Mouse (Mus musculus) urinary bladder, postnatal 25 days (tissue): ENCODE measurements around the gene Pygm.

Experiments
- DNase-seq: peaks from one replicate; pipeline ENCODE4 v3.0.0; 2022; ENCODE audit warnings: low spot score

Pygm gene

DNA sequence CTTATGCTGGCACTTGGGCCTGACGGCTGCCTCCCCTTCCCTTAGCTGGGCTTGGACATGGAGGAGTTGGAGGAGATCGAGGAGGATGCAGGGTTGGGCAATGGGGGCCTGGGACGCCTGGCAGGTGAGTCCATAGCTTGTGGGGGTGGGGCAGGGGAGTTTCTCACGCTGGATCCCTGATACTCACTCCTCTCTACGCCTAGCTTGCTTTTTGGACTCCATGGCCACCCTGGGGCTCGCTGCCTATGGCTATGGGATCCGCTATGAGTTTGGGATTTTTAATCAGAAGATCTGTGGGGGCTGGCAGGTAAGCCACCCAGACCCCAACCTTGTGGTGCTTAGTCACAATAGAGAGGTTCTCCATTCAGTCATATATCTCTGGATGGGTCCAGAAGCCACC lies 1.6 kb downstream of the Pygm start:
- no peak for DNase-seq

DNA sequence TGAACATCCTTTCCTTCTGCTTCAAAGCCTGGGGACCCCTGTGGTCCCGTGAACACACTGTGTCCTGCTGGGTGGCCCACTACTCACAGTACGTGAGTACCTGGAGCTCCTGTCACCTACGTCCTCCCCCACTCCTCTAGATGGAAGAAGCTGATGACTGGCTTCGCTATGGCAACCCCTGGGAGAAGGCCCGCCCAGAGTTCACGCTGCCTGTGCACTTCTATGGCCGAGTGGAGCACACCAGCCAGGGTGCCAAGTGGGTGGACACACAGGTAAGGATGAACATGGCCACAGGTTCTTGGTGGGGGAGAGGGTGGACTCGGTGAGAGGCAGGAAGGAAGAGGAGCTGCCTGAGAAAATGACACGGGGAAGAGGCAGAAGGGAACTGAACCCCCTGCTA lies 2.0 kb downstream of the Pygm start:
- DNase-seq = no peak

DNA sequence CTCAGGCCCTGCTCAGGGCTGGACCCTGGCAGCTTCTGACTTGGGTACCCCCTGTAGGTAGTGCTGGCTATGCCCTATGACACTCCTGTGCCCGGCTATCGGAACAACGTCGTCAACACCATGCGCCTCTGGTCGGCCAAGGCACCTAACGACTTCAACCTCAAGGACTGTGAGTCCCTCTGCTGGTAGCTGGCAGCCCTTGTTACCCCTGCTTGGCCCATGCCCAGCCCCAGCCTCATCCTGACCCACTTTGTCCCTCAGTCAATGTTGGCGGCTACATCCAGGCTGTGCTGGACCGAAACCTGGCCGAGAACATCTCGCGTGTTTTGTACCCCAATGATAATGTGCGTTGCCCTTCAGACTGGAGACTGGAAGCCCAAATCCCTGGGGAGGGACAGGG lies 3.8 kb downstream of the Pygm start:
- no peak for DNase-seq

DNA sequence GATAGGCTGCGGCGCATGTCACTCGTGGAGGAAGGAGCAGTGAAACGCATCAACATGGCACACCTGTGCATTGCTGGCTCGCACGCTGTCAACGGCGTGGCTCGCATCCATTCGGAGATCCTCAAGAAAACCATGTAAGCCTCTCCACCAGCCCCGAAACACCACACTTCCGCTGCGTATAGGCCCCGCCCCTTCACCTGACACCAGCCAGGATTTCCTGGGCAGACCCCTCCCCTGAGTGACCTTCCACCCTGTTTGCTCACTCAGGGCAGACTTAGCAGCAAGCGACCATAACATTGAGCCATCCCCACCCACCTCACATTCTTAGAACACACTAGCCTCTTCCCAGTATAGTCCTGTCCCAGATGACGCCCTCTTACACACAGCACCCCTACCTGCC lies 5.6 kb downstream of the Pygm start:
- no peak for DNase-seq

DNA sequence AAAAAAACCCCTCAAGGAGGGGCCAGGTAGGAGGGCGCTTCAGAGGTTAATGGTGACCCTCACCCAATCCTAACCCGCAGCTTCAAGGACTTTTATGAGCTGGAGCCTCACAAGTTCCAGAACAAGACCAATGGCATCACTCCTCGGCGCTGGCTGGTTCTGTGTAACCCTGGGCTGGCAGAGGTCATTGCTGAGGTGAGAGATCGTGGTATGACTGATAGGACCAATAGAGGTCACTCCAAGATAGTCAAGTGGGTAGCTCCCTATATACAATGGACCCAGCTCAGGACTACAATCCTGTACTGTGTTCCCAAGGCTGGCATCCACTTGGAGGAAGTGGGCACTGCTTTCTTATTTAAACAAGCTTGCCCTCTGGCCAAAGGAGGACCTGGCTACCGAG lies 6.1 kb downstream of the Pygm start:
- DNase-seq = no peak

DNA sequence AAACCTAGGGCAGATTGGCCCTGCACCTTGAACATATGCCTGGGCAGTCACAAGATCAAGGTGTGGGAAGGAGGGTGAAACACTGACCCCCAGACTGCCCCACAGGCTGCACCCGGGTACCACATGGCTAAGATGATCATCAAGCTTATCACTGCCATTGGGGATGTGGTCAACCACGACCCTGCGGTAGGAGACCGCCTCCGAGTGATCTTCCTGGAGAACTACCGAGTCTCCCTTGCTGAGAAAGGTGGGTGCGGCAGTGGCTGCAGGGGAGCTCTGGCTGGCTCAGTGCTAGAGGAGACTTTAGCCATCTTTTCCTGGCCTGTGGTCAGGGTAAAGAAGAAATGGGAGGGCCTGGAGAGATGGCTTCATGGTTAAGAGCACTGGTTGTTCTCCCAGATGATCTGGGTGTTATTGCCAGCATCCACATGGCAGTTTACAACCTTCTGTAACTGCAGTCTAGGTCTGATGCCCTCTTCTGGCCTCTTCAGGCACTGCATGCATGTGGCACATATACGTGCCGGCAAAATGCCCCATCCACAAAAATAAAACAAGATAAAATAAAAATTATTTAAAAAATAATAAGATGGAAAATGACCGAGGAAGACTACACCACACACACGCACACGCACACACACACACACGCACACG lies 8.7 kb downstream of the Pygm start:
- no peak for DNase-seq

DNA sequence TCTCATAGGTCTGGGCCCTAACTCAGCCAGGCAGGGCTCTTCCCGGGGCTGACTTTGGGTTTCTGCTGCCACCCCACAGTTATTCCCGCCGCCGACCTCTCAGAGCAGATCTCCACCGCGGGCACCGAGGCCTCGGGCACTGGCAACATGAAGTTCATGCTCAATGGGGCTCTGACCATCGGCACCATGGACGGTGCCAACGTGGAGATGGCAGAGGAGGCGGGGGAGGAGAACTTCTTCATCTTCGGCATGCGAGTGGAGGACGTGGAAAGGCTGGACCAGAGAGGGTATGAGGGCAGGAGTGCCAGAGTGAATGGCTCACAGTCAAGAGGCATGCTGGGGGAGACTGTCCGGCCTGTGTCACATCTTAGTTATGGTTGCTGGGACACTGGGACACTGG lies 9.4 kb downstream of the Pygm start:
- no peak for DNase-seq

DNA sequence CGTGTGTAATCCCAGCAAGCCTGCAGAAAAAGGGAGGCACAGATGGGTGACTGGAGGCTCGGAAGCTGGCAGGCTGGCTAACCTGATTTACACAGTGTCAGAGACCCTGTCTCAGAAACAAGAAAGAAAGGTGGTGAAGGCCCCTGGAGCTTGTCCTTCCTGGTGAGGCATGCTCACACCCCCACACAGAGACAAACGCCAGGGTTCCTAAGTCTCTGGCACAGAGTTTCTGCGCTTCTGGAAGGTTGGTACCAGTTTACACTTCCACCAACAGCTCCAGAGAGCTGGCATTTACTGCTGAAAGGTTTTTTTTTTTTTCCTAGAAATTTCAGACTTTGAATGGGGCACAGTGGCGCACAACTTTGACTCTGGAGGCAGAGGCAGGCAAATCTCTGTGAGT lies 12.0 kb downstream of the Pygm start:
- DNase-seq = no peak

DNA sequence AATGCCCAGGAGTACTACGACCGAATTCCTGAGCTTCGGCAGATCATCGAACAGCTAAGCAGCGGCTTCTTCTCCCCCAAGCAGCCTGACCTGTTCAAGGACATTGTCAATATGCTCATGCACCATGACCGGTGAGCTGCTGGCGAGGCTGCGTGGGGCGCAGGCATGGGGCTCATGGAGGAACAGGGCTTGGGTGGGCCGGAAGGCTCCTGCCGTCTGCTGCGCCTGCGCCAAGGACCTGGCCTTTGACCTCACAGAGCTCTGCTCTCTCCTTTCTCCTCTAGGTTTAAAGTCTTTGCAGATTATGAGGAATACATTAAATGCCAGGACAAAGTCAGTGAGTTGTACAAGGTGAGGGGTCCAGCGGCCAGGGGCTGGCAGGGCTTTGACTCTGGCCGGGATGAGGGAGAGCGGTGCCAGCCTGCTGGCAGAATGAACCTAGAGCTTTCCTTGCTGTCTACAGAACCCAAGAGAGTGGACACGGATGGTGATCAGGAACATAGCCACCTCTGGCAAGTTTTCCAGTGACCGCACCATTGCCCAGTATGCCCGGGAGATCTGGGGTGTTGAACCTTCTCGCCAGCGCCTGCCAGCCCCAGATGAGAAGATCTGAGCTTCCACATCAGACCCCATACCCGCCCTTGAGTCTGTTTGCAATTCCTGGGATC lies 13.5 kb downstream of the Pygm start:
- no peak for DNase-seq

DNA sequence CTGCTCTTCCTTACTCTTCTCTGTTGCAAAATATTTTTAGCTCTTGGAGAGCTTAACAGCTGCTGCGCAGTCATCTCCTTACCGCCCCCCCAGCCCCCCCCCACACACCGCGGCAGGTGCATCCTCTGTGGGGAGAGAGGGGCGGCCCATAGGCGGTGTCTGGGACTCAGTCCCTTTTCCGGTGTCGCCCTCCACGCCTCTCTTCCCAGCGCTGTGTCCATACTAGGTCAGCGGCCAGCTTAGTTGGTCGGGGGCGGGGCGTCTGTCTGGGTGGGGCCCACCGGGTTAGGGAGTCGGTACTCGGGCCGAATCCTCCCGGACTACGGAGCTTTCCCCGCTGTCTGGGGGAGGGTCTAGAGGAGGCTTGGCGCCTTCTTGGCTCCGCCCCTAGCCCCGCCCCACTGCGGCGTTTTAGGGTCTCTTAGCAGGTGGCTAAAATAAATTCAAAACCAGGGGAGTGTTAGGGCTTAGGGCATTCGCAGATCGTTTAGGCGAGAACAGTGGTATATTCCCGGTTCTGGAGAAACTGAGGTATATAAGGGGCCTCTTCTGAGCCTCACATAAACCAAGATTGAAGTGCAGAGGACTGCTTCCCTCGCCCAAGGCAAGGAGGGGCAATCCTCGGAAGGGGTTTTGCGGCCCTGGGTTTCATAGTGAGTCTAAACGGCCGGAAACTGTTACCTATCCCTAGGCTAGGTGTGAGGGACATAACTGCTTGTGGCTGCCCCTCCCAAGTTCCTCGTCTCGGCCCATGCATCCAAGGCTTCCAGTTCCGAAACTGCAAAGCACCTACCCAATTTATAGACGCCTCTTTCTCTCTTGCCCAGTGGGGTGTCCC lies 14.5 kb downstream of the Pygm start:
- DNase-seq = peak; percentile 55

DNA sequence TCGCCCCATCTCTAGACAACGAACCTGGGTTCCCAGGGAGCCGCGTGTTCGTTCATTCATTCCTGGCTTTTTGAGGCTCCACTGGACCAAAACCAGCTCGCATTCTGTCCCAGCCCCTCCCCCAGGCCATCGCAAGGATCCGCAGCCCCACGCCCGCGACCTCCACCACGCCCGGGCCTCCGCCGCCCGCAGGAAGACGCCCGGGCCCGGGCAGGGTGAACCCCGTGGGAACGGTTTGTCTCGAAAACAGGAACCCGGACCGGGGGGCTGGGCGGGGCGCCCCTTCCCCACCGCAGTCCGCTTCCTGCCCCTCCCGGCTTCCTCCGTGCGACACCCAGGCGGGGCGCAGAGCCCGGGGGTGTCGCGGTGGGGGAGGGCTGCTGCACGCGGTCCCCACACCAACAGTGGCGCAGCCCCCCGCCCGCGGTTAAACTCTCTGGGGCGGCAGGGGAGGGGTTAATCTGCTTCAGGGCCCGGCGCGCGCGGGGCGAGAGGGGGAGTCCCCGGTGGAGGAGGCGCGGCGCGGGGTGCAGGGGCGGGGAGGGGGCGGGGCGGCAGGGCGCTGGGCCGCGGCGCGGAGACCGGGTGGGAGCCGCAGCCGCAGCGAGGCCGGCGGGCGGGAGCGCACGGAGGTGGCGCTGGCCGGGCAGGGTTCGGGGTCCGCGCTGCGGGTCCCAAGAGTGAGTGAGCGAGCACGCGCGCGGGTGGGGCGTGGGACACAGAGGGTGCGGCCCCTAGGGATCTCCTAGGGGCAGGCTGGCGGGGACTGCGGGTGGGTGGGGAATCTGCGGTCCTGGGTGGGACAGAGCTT lies 15.3 kb downstream of the Pygm start, which contains the start of gene Rasgrp2:
Rasgrp2 (plus strand) TSS at position 56 of the 811 bp plus-strand sequence.
- DNase-seq = peak; percentile 40

DNA sequence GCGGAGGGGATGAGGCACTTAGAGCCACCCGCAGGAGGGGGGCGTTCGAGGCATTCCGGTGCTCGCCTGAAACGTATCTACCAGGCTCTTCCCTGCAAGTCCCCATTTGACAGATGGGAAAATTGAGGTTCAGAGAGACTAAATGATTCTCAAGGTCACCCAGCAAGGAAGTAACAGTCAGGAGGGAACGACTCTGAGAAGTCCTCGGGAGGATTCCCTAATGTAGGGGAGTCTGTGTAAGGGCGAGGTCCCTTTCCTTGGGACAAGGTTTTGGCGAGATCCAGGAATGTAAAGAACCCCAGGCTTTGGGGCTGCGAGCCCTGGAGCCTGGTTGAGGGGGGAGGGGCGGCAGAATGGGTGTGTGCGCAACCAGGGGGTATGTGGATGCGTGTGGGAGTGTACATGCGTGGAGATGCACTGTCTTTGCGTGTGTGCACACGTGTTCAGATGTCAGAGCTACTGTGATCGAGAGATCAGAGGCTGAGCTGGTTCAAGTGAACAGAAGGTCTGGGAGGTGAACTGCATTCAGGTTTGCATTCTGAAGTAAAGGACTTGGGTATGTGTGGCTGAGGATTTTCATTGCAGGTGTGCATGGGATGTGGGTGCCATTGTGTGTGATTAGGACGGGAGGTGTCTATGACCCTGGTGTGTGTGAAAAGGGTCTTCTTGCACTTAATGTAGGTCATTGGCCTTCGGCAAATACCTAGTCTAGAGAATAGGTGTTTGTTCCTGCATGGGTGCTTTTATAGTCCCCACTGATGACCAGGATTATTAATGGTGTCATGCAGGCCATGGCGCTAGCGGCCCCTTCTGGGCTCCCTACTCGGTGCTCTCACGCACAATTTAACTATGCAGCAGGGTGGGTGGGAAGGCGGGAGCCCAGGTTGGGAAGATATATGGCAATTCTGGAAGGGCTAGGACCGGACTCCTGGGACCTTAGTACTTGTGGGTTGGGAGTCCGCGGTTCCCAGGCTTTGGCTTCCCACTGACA lies 16.2 kb downstream of the Pygm start:
- DNase-seq = no peak

DNA sequence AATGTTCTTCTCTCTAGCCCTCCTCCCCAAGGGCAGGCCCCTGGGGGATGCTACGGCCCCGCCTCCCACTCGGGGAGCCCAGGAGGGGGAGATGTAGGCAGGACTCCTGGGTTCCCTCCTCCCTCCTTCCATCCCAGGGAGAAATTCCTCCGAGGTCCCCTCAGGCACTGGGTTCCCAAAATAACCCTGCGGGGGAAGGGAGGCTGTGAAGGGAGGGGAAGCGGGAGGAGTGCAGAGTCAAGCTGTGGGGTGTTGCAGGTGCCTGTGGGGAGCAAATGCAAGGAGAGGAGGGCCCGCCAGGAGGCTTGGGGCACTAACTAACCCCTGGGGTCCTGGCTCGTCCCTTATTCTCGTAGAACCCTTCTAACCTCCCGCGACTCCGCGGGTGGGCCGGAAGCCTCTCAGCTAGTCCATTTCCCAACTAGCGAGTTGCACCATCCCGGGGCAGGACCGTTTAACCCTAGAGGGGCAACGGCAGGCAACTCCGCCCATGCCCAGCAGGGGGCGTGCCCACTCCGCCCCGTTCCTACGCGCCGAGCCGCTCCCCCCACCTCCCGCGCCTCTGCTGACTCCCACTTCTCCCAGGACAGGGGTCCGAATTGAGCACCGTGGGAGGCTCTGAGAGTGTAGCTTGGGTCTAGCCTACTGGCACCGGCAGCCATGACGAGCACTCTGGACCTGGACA lies 17.1 kb downstream of the Pygm start:
- peak; percentile 78 for DNase-seq

DNA sequence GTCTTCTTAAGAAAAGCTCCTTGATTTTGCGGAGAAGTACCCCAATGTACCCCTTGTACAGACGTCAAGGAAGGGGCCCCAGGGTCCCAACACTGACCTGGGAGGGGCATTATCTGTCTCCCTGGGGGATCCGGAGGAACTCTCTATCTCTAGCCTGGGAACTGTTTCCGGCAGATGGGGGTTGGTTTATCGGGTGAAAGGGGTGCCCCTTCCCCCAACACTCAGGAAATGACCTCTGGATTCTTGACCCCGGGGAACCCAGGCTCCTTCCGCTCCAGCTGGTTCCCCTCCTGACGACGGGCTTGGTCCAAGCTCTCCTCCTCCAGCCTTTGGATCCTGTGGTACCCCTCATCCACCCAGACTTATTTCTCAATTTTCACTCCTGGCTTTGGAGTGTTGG lies 17.8 kb downstream of the Pygm start:
- DNase-seq = no peak

DNA sequence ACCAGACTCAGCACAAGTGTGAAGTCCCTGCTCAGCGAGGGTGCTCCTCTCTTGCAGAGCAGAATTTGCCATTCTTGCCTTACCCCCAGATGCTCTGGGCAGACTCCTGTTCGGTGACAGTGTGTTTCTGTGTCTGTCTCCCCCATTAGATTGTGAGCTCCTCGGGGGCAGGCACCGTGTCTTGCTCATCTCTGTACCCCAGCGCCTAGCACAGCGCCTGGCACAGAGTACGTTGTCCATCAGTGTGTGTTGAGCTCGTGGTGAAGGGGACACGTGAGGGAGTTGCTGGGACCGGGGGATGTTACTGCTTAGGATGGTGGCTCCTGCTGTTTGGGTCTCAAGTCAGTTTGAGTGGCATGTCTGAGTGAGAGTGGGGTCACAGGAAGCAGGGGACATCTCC lies 19.7 kb downstream of the Pygm start:
- DNase-seq = no peak

DNA sequence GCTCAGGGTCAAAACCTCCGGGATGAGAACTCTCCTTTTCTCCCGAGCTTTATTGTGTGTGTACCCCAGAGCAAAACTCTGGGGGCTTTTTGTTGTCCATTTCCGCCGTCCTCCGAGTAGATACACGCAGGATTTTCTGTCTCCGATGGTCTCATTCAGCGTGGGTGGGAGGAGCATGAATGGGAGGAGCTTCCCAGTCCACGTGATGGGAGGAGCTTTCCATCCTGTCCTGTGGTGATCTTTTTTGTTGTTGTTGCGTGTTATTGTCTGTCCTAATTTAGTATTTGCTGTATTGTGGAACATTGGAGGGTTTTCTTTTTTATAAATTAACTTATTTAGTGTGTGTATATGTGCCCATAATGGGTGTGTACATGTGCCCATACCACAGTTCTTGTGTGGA lies 21.2 kb downstream of the Pygm start:
- no peak for DNase-seq

DNA sequence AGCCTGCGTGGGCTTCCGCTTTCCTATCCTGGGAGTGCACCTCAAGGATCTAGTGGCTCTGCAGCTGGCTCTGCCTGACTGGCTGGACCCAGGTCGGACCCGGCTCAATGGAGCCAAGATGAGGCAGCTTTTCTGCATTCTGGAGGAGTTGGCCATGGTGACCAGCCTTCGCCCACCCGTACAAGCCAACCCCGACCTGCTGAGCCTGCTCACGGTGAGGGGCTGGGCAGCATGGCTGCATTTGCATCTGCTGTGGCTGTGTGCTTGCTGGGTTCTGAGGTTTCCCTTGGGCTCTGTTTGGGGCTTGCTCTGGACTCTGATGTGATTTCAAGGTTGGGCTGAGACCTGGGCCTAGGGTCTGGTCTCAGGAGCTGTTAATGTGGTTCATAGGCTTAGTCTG lies 22.9 kb downstream of the Pygm start:
- DNase-seq = no peak

DNA sequence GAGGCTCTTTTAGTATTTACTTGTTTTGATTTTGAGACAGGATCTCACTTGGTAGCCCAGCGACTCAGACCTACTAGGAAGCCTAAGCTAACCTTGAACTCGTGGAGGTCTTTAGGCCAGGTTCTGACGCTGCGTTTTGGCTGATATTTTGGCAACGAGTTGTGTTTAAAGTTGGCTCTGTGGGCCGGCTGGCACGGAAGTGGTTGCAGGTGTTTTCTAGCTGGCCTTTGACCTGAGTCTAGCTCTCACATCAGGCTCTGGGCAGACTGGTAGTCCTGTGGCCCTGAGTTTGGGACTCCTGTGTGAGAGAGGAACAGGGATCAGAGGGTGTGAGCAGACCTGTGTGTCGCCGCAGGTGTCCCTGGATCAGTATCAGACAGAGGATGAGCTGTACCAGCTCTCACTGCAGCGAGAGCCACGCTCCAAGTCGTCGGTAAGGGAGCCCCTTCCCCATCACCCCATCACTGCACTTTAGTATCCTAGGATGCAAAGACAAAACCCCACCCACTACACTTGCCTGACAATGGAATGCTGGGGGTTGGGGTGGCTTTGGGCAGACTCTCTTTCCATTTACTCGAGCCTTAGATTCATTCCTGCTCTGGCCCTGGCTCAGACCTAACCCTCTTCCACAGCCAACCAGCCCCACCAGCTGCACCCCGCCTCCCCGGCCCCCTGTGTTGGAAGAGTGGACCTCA lies 23.8 kb downstream of the Pygm start:
- DNase-seq = no peak

DNA sequence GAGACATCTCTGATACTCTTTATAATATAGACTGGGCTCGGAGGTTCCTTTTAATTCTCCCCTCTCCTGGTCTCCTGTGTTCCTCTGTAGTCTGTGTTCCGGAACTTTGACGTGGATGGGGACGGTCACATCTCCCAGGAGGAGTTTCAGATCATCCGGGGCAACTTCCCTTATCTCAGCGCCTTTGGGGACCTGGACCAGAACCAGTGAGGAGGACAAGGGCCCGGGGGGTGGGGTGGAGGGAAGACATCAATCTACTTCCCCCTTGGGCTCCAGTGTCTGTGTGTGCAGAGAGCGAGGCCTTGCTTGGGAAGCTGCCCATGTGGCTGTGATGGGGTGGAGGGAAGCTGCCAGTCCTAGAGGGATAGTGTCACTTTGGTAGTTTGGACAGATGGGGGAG lies 24.6 kb downstream of the Pygm start:
- DNase-seq = no peak

DNA sequence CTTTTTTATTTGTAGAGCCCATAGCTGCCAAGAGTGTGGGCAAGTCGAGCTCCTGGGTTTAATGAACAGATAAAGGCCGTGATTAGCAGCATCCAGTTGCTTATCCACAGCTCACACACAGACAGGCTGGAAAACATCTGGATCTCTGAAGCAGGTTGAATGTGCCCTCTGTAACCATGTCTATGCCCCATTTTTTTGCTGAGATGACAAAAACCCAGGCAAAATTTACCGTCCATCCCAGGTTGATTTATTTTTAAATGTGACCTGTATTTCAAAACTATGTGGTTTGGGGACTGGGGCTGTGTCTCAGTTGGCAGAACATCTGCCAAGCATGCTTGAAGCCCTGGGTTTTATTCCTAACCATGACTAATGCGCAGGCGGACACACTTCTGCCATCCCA lies 25.0 kb downstream of the Pygm start:
- DNase-seq = no peak
